Mouse (Mus musculus) myocyte (in vitro differentiated cells): Measurements from ENCODE around the gene Gmeb2. TPM values are rescaled to one million over a fixed set of nuclear protein-coding genes. Genes with fewer than 3 reads are reported as not detected.

ENCODE experiments used
- H3K27me3 ChIP-seq: one replicate; pipeline ENCODE4 v1.6.1; 2011; ENCODE audit not compliant: control insufficient read depth, insufficient read depth, insufficient read length
- H3K36me3 ChIP-seq: one replicate; pipeline ENCODE4 v1.6.1; 2011; ENCODE audit not compliant: control insufficient read depth, insufficient read depth
- H3K4me2 ChIP-seq: one replicate; pipeline ENCODE4 v1.6.1; 2011; ENCODE audit warnings: low read depth, control low read depth
- H3K4me3 ChIP-seq: one replicate; pipeline ENCODE4 v1.5.1; 2011; ENCODE audit warnings: mild to moderate bottlenecking, control low read depth, moderate library complexity
- H3K79me2 ChIP-seq: one replicate; pipeline ENCODE4 v1.6.1; 2011; ENCODE audit not compliant: control insufficient read depth, insufficient read depth
- H3ac ChIP-seq: one replicate; pipeline ENCODE4 v1.6.1; 2011; ENCODE audit not compliant: control insufficient read depth, insufficient read length
- CEBPB ChIP-seq: IDR thresholded peaks from 2 replicates; pipeline ENCODE4 v1.6.1; 2011; ENCODE audit warnings: mild to moderate bottlenecking, moderate library complexity; ENCODE audit not compliant: poor library complexity, insufficient read depth, severe bottlenecking
- E2F4 ChIP-seq: IDR thresholded peaks from one replicate; pipeline ENCODE4 v1.6.1; 2011; ENCODE audit warnings: mild to moderate bottlenecking, control low read depth, moderate library complexity; ENCODE audit not compliant: insufficient read depth
- MAX ChIP-seq: IDR thresholded peaks from one replicate; pipeline ENCODE4 v1.6.1; 2011; ENCODE audit warnings: low read depth, mild to moderate bottlenecking, control low read depth
- MYOD1 ChIP-seq, 3 experiments: IDR thresholded peaks; one replicate each; pipeline ENCODE4 v1.6.1; 2011; ENCODE audit warnings: control low read depth in 2 of 3, low read depth in 2 of 3, mild to moderate bottlenecking in 2 of 3, moderate library complexity in 1 of 3; ENCODE audit not compliant: insufficient read length in 2 of 3, control insufficient read depth in 1 of 3
- MYOG ChIP-seq, 3 experiments: IDR thresholded peaks; one replicate each; pipeline ENCODE4 v1.6.1; 2011; ENCODE audit warnings: control low read depth in 2 of 3, low read depth in 2 of 3, mild to moderate bottlenecking in 2 of 3; ENCODE audit not compliant: insufficient read length in 2 of 3, control insufficient read depth in 1 of 3, insufficient read depth in 1 of 3
- POLR2A ChIP-seq: IDR thresholded peaks from one replicate; pipeline ENCODE4 v1.6.1; 2011; ENCODE audit warnings: low read depth, mild to moderate bottlenecking, control low read depth, moderate library complexity; ENCODE audit not compliant: insufficient read length
- POLR2AphosphoS2 ChIP-seq: IDR thresholded peaks from one replicate; pipeline ENCODE4 v1.6.1; 2011; ENCODE audit warnings: low read depth, control low read depth; ENCODE audit not compliant: insufficient read length
- REST ChIP-seq: IDR thresholded peaks from one replicate; pipeline ENCODE4 v1.6.1; 2011; ENCODE audit warnings: mild to moderate bottlenecking, control low read depth, moderate library complexity; ENCODE audit not compliant: insufficient read depth, insufficient read length
- SRF ChIP-seq: IDR thresholded peaks from one replicate; pipeline ENCODE4 v1.6.1; 2011; ENCODE audit warnings: low read depth; ENCODE audit not compliant: control insufficient read depth, insufficient read length
- TCF12 ChIP-seq: IDR thresholded peaks from one replicate; pipeline ENCODE4 v1.6.1; 2011; ENCODE audit warnings: mild to moderate bottlenecking, control low read depth; ENCODE audit not compliant: poor library complexity, insufficient read depth, severe bottlenecking
- TCF3 ChIP-seq: IDR thresholded peaks from one replicate; pipeline ENCODE4 v1.6.1; 2011; ENCODE audit warnings: low read depth, control low read depth; ENCODE audit not compliant: insufficient read length
- USF1 ChIP-seq: IDR thresholded peaks from one replicate; pipeline ENCODE4 v1.6.1; 2011; ENCODE audit warnings: low read depth, mild to moderate bottlenecking, control low read depth, moderate library complexity
- polyA plus RNA-seq: library from polyadenylated mRNA; unstranded; fragments of >200 nt; fragmentation: generic; extraction: Trizol; gene quantifications from one replicate; pipeline ENCODE4 v1.2.1, GENCODE M21; 2012; ENCODE audit warnings: missing spikeins

Gene Gmeb2
- polyA plus RNA-seq, 1 experiment = 11.0 TPM

- TF ChIP-seq POLR2A (no peak), SRF (no peak), TCF3 (no peak), TCF12 (no peak), CEBPB (no peak), POLR2AphosphoS2 (no peak), E2F4 (no peak), USF1 (no peak), MAX (no peak), MYOG (IDR thresholded peaks at IDR 0.05; ENCODE audit: control insufficient read depth in 1 of 3, insufficient read depth in 1 of 3, insufficient read length in 2 of 3, low read depth in 2 of 3) (no peak)
- H3K79me2 ChIP-seq = peaks cover 5% of the 10 kb centered on the region
- no peak overlapping the region for H3K4me2 ChIP-seq
- H3K4me3 ChIP-seq = no peak overlapping the region
- no peaks in the 10 kb centered on the region for H3K36me3 ChIP-seq
- no peaks in the 10 kb centered on the region for H3K27me3 ChIP-seq
- H3ac ChIP-seq = no peak overlapping the region
Observed at GRCm38 (mm10) chr2:181239261-181239660, 48.6 kb downstream of the Gmeb2 start.

GRCm38 (mm10) chr2:181238861-181239260, 49.0 kb downstream of the Gmeb2 start:
- H3K4me2 ChIP-seq = no peak overlapping the region
- TF ChIP-seq CEBPB (no peak), MYOD1 (IDR thresholded peaks at IDR 0.05; ENCODE audit: control insufficient read depth in 1 of 3, insufficient read length in 2 of 3, low read depth in 2 of 3) (no peak), E2F4 (no peak), TCF12 (no peak), MAX (no peak), POLR2A (no peak), SRF (no peak)
- no peak overlapping the region for H3K4me3 ChIP-seq

GRCm38 (mm10) chr2:181238091-181238610, 49.7 kb downstream of the Gmeb2 start:
- no peaks in the 10 kb centered on the region for H3K27me3 ChIP-seq
- no peak overlapping the region for H3K4me2 ChIP-seq
- H3K79me2 ChIP-seq = peaks cover 5% of the 10 kb centered on the region
- no peaks in the 10 kb centered on the region for H3K36me3 ChIP-seq
- H3ac ChIP-seq = no peak overlapping the region
- no peak overlapping the region for H3K4me3 ChIP-seq
- TF ChIP-seq TCF12 (no peak), POLR2AphosphoS2 (no peak), USF1 (no peak), E2F4 (no peak), SRF (no peak), POLR2A (no peak), REST (no peak), MAX (no peak), CEBPB (no peak), MYOD1 (IDR thresholded peaks at IDR 0.05; ENCODE audit: control insufficient read depth in 1 of 3, insufficient read length in 2 of 3, low read depth in 2 of 3) (no peak), MYOG (IDR thresholded peaks at IDR 0.05; ENCODE audit: control insufficient read depth in 1 of 3, insufficient read depth in 1 of 3, insufficient read length in 2 of 3, low read depth in 2 of 3) (no peak), TCF3 (no peak)

More at GRCm38 (mm10) chr2:181238861-181239260, 49.0 kb downstream of the Gmeb2 start:
- no peak overlapping the region for H3ac ChIP-seq
- no peaks in the 10 kb centered on the region for H3K27me3 ChIP-seq
- H3K36me3 ChIP-seq = no peaks in the 10 kb centered on the region
- H3K79me2 ChIP-seq = peaks cover 5% of the 10 kb centered on the region

GRCm38 (mm10) chr2:181237251-181238014, 50.4 kb downstream of the Gmeb2 start:
- Histone ChIP-seq H3ac (no peak overlapping the region), H3K4me3 (no peak overlapping the region), H3K27me3 (no peaks in the 10 kb centered on the region), H3K4me2 (no peak overlapping the region), H3K36me3 (no peaks in the 10 kb centered on the region), H3K79me2 (peaks cover 5% of the 10 kb centered on the region)
- TF ChIP-seq MYOG (IDR thresholded peaks at IDR 0.05; ENCODE audit: control insufficient read depth in 1 of 3, insufficient read depth in 1 of 3, insufficient read length in 2 of 3, low read depth in 2 of 3) (no peak), MYOD1 (IDR thresholded peaks at IDR 0.05; ENCODE audit: control insufficient read depth in 1 of 3, insufficient read length in 2 of 3, low read depth in 2 of 3) (no peak), USF1 (no peak), SRF (no peak), CEBPB (no peak), TCF3 (no peak), TCF12 (no peak), MAX (no peak), E2F4 (no peak), POLR2AphosphoS2 (no peak)
